Comparison of ENCODE assay signal across 8 mouse cellular contexts in the genomic region with DNA sequence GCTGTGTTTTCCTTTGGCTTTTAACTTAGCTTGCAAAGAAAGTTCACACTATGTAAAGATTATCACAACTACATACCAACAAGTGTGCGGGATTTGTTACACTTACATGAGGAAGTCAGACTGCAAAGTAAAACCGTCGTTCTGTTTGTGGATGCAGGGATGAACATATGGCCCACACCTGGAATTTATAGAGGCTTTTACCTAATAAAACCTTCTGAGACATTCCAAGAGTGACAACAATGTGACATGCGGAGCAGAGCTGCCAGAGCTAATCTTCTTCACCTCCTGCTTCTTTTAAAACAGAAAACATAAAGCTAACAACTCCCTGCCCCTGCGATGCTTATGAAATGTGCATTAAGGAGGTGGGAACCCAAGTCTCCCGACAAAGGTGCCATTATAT.
"Had no signal": no experiment of that assay in that cellular context is flagged by ENCODE, and none has a peak within 500 bp of the region (broad histone marks: within the 10 kb centered on the region; RNA-seq: fewer than 3 reads in every experiment).

No protein-coding gene starts in this region.

- H3K4me3 ChIP-seq: midbrain, embryonic 13.5 days had no signal

- ATAC-seq: midbrain, embryonic 13.5 days had no signal

- H3K27ac ChIP-seq: liver, embryonic 14.5 days; midbrain, embryonic 13.5 days had no signal

- H3K9me3 ChIP-seq: midbrain, embryonic 13.5 days had no signal

- H3K9ac ChIP-seq: liver, embryonic 14.5 days; midbrain, embryonic 13.5 days had no signal

- H3K4me2 ChIP-seq: midbrain, embryonic 13.5 days had no signal

- H3K4me1 ChIP-seq: midbrain, embryonic 13.5 days had no signal

- DNase-seq: kidney, postnatal 25 days; layer of hippocampus, postnatal 36 days; lung, adult 18-20 months; right cerebral cortex, adult 18-20 months; right cerebral cortex, postnatal 25 days; thymus, postnatal 4 days had no signal

- H3K27me3 ChIP-seq: midbrain, embryonic 13.5 days had no signal

- H3K36me3 ChIP-seq: midbrain, embryonic 13.5 days had no signal
